Mouse (Mus musculus): ENCODE measurements at regions not wholly inside any gene's neighbourhood (a gene's known extent, or its start where the extent isn't known, plus 50 kb on each side); places are given as distances from the start of the nearest gene placed in this dataset.
"Not testable (repeated sequence)": the region's sequence is repeated elsewhere in the genome, so short reads cannot be mapped to it uniquely, and the experiment has no call there.

DNA sequence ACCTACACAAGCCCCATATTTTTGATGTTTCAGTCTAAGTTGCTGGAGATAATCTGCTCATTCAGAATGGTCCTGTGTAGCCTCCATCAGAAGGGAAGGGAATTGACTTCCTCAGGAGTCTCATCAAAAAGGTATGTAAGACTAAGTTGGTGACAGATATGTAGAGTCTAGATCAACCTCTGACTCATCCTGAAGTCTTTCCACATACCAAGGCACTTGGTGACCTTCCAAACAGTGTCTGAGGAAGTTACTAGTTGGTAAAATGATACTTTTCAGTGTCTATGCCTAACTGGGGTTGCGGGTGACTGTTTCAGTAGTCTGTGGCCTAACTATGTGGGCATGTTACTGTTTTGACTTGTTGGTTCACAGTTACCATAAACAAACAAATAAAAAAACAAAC, 133.0 kb upstream of the Plcb4 start:
- no peak for DNase-seq (ENCODE audit: low spot score in 2 of 2)

- no peak for DNase-seq (ENCODE audit: low spot score in 2 of 2)
Observed at GRCm38 (mm10) chr2:135529619-135530018, 129.2 kb upstream of the Plcb4 start.

DNA sequence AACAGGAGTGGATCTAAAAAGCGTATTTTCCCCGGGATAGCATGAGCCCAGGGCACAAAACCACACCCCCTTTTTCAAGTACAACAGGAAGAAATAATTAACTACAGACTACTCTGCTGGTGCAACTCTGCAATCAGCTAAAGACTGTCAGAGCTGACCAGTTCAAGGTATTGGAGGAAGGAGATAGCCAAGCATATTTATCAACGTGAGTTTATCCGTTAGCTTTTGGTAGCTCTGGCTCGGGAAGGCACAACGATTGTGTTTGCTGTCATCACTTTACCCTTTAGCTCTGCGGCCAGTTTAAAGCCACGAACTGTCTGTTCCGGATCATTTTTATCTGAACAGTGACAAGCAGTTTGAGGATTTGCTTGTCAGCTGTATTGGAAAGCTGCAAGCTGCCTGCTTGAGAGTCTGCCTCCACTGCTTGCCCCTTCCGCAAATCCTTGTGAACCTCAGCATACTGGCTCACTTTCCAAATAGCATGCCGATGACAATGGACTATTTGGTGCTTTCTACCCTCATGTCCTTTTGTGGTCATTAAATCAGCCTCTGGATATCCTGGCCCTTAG, 122.4 kb upstream of the Plcb4 start:
- DNase-seq (ENCODE audit: low spot score in 2 of 2) = peak in 1 of 2 experiments; percentile 28

DNA sequence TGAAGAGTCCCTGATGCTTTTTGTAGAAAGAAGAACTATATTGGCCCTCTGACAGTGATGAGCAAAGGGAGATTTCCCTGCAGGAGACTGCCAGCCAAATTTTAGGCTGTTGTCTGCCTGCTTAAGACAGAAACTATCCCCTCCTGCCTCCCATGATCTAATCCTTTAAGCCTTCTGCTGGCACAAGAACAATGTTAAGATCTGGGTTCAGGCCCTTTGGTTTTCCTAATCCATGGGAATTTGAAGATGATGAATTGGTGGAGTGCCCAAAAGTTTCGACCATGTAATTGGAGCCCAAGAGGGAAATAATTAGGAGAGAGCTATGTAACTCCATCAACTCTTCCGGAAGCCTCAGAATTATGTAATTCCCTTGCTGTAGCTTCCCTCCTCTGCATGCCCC, 120.8 kb upstream of the Plcb4 start:
- DNase-seq (ENCODE audit: low spot score in 2 of 2) = peak; percentile 26 to 29

DNA sequence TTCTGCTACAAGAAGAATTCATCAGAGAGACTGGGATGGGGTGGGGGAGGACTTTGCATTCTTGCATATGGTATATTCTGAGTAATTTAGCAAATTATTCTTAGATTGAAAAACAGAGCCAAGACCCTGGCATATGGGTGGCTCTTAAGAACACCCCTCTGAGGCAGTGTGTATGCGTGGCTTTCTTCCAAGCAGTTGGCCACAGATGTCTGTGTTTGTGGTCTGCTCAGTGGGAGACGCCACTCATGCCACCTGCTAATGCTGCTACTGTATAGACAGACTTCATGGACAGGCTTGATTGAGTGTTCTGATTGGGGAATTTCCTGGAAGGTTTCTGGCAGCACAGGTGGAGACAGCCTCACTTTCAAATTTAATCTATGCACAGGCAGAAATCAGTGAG, 117.8 kb upstream of the Plcb4 start:
- no peak for DNase-seq (ENCODE audit: low spot score in 2 of 2)

DNA sequence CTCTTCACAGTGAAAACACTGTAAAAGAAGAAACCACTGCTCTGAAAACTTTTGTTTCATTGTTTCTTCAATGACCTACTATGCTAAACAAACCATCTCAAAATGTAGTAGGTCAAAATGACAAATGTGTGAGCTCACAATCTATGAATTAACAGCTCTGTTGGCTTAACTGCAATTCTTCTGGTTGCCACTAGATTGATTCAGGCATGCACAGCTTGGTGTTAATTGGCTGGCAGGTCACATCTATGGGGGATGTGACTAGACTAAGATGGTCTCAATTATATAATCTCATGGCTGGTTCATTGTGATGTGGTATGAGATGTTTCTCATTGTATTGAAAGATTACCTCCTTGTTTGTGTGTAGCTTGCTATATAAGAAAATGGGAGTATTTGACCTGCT, 116.9 kb upstream of the Plcb4 start:
- DNase-seq (ENCODE audit: low spot score in 2 of 2) = no peak

GRCm38 (mm10) chr2:135544882-135545281, 113.9 kb upstream of the Plcb4 start:
- no peak for DNase-seq (ENCODE audit: low spot score in 2 of 2)

- DNase-seq (ENCODE audit: low spot score in 2 of 2) = no peak
Observed at GRCm38 (mm10) chr2:135547966-135548365, 110.8 kb upstream of the Plcb4 start.

GRCm38 (mm10) chr2:135553031-135553430, 105.8 kb upstream of the Plcb4 start:
- no peak for DNase-seq (ENCODE audit: low spot score in 2 of 2)

- not testable (repeated sequence) for DNase-seq (ENCODE audit: low spot score in 2 of 2)
Observed at GRCm38 (mm10) chr2:135558026-135558425, 100.8 kb upstream of the Plcb4 start.

- peak; percentile 56 to 84 for DNase-seq (ENCODE audit: low spot score in 2 of 2)
Observed at GRCm38 (mm10) chr2:135559328-135559727, 99.5 kb upstream of the Plcb4 start.

GRCm38 (mm10) chr2:135559933-135560710, 98.7 kb upstream of the Plcb4 start:
- peak; percentile 40 to 79 for DNase-seq (ENCODE audit: low spot score in 2 of 2)

- DNase-seq (ENCODE audit: low spot score in 2 of 2) = no peak
Observed at GRCm38 (mm10) chr2:135560856-135561255, 98.0 kb upstream of the Plcb4 start.

DNA sequence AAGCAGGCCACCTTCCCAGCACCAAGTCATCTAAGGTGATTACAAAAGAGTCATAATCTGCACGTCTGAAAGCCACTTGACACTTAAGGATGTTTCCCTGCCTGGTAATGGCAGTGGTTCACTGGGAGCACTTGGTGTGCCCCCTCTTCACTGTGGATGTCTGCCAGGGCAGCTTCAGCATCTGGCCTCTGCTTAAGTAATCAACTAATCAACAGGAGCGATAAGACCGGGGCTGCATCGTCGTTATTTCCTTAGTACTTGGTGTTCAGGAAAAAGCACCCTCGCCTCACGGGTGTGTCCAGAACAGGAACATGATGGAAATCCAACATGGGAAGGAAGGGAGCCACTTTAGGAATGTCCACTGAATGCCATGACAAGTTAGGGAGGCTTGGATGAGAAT, 97.1 kb upstream of the Plcb4 start:
- peak; percentile 77 to 93 for DNase-seq (ENCODE audit: low spot score in 2 of 2)

- DNase-seq (ENCODE audit: low spot score in 2 of 2) = peak; percentile 79 to 83
Observed at GRCm38 (mm10) chr2:135562140-135562890, 96.5 kb upstream of the Plcb4 start.

DNA sequence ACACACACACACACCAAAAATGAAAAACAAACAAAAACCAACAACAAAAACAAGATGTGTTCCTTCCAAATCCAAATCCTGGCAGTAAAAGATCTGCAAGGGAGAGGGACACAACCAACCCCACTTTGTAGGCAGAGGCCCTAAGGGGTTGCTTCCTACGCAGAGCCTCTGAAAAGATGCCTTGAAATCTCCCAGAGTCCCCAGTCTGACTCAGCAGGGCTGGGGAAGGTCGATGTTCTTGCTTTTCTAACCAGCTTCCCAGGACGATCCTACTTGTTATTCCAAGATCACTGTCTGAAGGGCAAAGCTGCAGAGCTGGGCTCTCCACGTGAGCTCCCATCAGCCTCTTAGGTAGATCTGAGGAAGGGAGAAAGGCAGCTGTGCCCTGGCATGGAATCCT, 94.6 kb upstream of the Plcb4 start:
- DNase-seq (ENCODE audit: low spot score in 2 of 2) = no peak

- no peak for DNase-seq (ENCODE audit: low spot score in 2 of 2)
Observed at GRCm38 (mm10) chr2:135568350-135568749, 90.5 kb upstream of the Plcb4 start.

DNA sequence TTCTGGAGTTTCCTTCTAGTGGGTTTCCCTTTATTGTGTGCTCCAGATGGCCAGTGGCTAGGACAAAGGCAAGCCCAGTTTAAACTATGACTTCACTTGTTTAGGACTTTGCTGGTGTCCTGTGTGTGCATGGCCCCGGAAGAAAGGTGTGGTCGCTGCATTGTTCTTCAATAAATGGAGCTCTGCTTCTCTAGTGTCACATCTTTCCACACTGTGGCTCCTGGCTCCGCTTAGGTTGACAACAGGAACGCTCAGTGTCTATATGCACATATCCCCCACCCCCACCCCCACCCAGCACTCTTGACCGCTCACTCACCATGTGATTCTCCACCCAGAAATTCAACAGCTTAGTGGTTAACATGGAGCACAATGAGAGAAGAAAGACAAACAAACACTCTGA, 87.2 kb upstream of the Plcb4 start:
- DNase-seq (ENCODE audit: low spot score in 2 of 2) = peak; percentile 68 to 87

DNA sequence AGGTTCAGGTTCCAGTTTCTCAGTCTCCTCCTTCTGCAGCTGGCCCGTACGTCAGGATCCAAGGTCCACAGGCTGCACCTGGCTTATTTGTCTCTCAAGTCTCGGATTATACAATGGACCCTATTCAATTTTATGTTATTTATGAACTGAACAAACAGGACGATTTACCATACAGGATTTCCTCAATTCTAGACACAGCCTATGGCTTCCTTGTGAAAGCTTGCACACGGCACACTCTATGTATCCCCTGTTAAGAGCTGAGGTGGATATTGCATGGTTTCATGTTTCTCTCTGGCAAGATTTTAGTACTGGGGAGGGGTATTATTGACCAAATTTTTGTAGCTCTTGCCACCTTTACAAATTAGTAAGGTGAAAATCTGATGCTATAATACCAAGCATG, 81.6 kb upstream of the Plcb4 start:
- no peak for DNase-seq (ENCODE audit: low spot score in 2 of 2)

GRCm38 (mm10) chr2:135578135-135578534, 80.7 kb upstream of the Plcb4 start:
- peak in 1 of 2 experiments; percentile 20 for DNase-seq (ENCODE audit: low spot score in 2 of 2)

GRCm38 (mm10) chr2:135579514-135579913, 79.3 kb upstream of the Plcb4 start:
- no peak for DNase-seq (ENCODE audit: low spot score in 2 of 2)

DNA sequence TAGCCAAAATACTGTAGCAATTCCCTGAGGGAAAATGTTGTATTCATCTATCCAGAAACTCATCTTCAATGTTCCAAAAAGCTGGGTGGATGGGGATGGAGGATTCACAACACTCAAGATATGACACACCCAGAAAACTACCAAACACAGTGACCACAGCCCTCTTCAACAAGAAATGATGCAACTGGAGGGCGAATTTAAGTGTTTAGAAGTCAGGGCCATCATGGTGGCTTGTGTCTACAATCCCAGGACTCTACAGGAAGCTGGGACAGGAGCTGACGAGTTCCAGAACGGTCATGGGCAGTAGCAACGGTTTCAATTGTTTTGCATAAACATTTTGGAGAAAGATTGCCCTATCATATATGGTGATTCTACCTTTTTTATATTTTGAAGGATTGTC, 78.8 kb upstream of the Plcb4 start:
- no peak for DNase-seq (ENCODE audit: low spot score in 2 of 2)

DNA sequence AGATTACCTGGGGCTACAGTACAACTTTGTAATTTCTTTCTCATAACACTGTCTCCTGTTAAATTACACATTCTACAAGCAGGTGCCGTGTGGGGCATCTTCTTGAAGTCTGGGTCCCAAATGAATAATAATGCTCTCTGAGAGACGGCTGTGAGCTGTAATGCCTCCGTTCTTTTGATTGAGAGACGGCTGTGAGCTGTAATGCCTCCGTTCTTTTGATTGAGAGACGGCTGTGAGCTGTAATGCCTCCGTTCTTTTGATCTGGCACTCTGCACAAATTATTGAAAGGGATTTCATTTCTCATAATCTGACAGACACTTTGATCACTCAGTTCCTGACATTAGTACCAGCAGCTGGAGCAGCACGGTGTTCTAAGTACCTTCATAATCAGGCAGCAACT, 76.5 kb upstream of the Plcb4 start:
- DNase-seq (ENCODE audit: low spot score in 2 of 2) = no peak
